Mouse (Mus musculus) small intestine, adult 2 months (tissue): ENCODE data around the gene Vmn1r23.

ENCODE experiments used
- CTCF ChIP-seq: fragments of 200-500 bp; IDR thresholded peaks from 2 replicates; pipeline ENCODE4 v1.5.1; 2012; ENCODE audit warnings: low read depth, mild to moderate bottlenecking, control low read depth, inconsistent platforms, low read length, moderate library complexity, mixed read lengths; ENCODE audit not compliant: insufficient replicate concordance, insufficient read length; ENCODE audit errors: extremely low read depth
- POLR2A ChIP-seq: fragments of 200-500 bp; IDR thresholded peaks from 2 replicates; pipeline ENCODE4 v1.6.1; 2012; ENCODE audit warnings: low read depth, mild to moderate bottlenecking, control low read depth, inconsistent platforms, low read length, moderate library complexity

DNA sequence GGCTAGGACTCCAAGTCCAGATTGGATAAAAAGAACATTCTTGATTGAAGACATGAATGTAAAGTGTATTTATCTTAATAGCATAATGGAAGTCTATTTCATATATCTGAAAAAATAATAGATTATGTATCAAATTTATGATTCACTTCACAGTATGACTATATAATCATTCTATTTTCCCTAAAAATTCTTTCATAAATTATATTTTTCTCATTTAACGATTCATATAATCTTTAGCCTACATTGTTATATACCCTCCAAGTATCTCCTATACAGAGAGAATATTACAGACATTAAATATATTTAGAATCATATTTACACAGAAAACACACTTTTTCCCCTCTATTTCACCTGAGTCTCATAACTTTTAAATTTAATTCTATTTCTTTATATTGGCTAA, at the start of gene Vmn1r23:
- TF ChIP-seq CTCF (no peak), POLR2A (no peak)
